Mouse (Mus musculus) stomach, embryonic 15.5 days (tissue): ENCODE measurements at regions not wholly inside any gene's neighbourhood (a gene's known extent, or its start where the extent isn't known, plus 50 kb on each side); places are given as distances from the start of the nearest gene placed in this dataset.

Experiments used
- ATAC-seq: fragments of 200-750 bp; cut with Nextera tagmentation; 2 replicates; pipeline ENCODE4 v1.8.0; 2017; ENCODE audit warnings: low read depth, moderate number of reproducible peaks, moderate TSS enrichment; ENCODE audit not compliant: insufficient read depth, low FRiP score
- H3K27ac ChIP-seq: fragments of 300-500 bp; sonication (generic); 2 replicates; pipeline ENCODE4 v1.5.1; 2015; ENCODE audit warnings: mild to moderate bottlenecking, inconsistent platforms
- H3K27me3 ChIP-seq: fragments of 300-500 bp; sonication (generic); replicated peaks from 2 replicates; pipeline ENCODE4 v1.6.1; 2015; ENCODE audit warnings: inconsistent platforms
- H3K36me3 ChIP-seq: fragments of 300-500 bp; sonication (generic); 2 replicates; pipeline ENCODE4 v1.6.1; 2015; ENCODE audit warnings: inconsistent platforms
- H3K4me1 ChIP-seq: fragments of 300-500 bp; sonication (generic); 2 replicates; pipeline ENCODE4 v1.6.1; 2015; ENCODE audit warnings: inconsistent platforms
- H3K4me2 ChIP-seq: fragments of 300-500 bp; sonication (generic); 2 replicates; pipeline ENCODE4 v1.6.1; 2015; ENCODE audit warnings: mild to moderate bottlenecking, inconsistent platforms
- H3K4me3 ChIP-seq: fragments of 300-500 bp; sonication (generic); replicated peaks from 2 replicates; pipeline ENCODE4 v1.5.1; 2015; ENCODE audit warnings: inconsistent platforms
- H3K9ac ChIP-seq: fragments of 300-500 bp; sonication (generic); 2 replicates; pipeline ENCODE4 v1.6.1; 2015; ENCODE audit warnings: inconsistent platforms
- H3K9me3 ChIP-seq: fragments of 300-500 bp; sonication (generic); 2 replicates; pipeline ENCODE4 v1.6.1; 2016; ENCODE audit warnings: inconsistent platforms
- WGBS: fragments of 180-500 bp; shearing (Covaris S2); methylation state at CpG from one replicate; pipeline ENCODE4 v1.1.7; 2015; 5-methylcytosine and 5-hydroxymethylcytosine counted together

- no peak overlapping the region for H3K27ac ChIP-seq
- ATAC-seq: no peak
- no peak overlapping the region for H3K4me3 ChIP-seq
- no peak overlapping the region for H3K9ac ChIP-seq
- H3K36me3 ChIP-seq: no peaks in the 10 kb centered on the region
- H3K9me3 ChIP-seq: no peaks in the 10 kb centered on the region
- no peak overlapping the region for H3K4me2 ChIP-seq
- no peaks in the 10 kb centered on the region for H3K4me1 ChIP-seq
- H3K27me3 ChIP-seq: no peaks in the 10 kb centered on the region
- 83% methylated on average over 1 of the region's 1 CpGs for WGBS
Observed at GRCm38 (mm10) chr7:78123386-78123785, 614.4 kb downstream of the Ntrk3 start.

- Histone ChIP-seq H3K36me3 (no peaks in the 10 kb centered on the region), H3K4me1 (no peaks in the 10 kb centered on the region), H3K9ac (no peak overlapping the region), H3K27ac (no peak overlapping the region), H3K4me3 (no peak overlapping the region), H3K9me3 (no peaks in the 10 kb centered on the region), H3K4me2 (no peak overlapping the region), H3K27me3 (no peaks in the 10 kb centered on the region)
- 37% methylated on average over 5 of the region's 5 CpGs for WGBS
- no peak for ATAC-seq
Observed at GRCm38 (mm10) chr7:78121151-78121486, 616.7 kb downstream of the Ntrk3 start.

GRCm38 (mm10) chr7:78120462-78121150, 617.2 kb downstream of the Ntrk3 start:
- no peaks in the 10 kb centered on the region for H3K9me3 ChIP-seq
- H3K27ac ChIP-seq: no peak overlapping the region
- H3K27me3 ChIP-seq: no peaks in the 10 kb centered on the region
- no peak overlapping the region for H3K4me3 ChIP-seq
- H3K4me1 ChIP-seq: no peaks in the 10 kb centered on the region
- no peak overlapping the region for H3K4me2 ChIP-seq
- no peak for ATAC-seq
- no peaks in the 10 kb centered on the region for H3K36me3 ChIP-seq
- H3K9ac ChIP-seq: no peak overlapping the region
- WGBS: 44% methylated on average over 5 of the region's 5 CpGs

- H3K27ac ChIP-seq: no peak overlapping the region
- H3K9ac ChIP-seq: no peak overlapping the region
- WGBS: 66% methylated on average over 1 of the region's 1 CpGs
- H3K4me2 ChIP-seq: no peak overlapping the region
- no peak for ATAC-seq
- no peak overlapping the region for H3K4me3 ChIP-seq
- H3K9me3 ChIP-seq: no peaks in the 10 kb centered on the region
- H3K27me3 ChIP-seq: no peaks in the 10 kb centered on the region
- H3K4me1 ChIP-seq: no peaks in the 10 kb centered on the region
- no peaks in the 10 kb centered on the region for H3K36me3 ChIP-seq
Observed at GRCm38 (mm10) chr7:78119809-78120208, 618.0 kb downstream of the Ntrk3 start.

GRCm38 (mm10) chr7:78111291-78111690, 626.5 kb downstream of the Ntrk3 start:
- H3K36me3 ChIP-seq: no peaks in the 10 kb centered on the region
- WGBS: 85% methylated on average over 6 of the region's 6 CpGs
- no peak overlapping the region for H3K9ac ChIP-seq
- no peak for ATAC-seq
- no peak overlapping the region for H3K4me3 ChIP-seq
- H3K4me1 ChIP-seq: no peaks in the 10 kb centered on the region
- no peaks in the 10 kb centered on the region for H3K27me3 ChIP-seq
- no peak overlapping the region for H3K4me2 ChIP-seq
- H3K9me3 ChIP-seq: no peaks in the 10 kb centered on the region
- no peak overlapping the region for H3K27ac ChIP-seq

GRCm38 (mm10) chr7:78103536-78104279, 634.1 kb downstream of the Ntrk3 start:
- H3K9ac ChIP-seq: no peak overlapping the region
- no peaks in the 10 kb centered on the region for H3K9me3 ChIP-seq
- no peaks in the 10 kb centered on the region for H3K27me3 ChIP-seq
- H3K4me1 ChIP-seq: no peaks in the 10 kb centered on the region
- 63% methylated on average over 2 of the region's 2 CpGs for WGBS
- no peaks in the 10 kb centered on the region for H3K36me3 ChIP-seq
- H3K27ac ChIP-seq: no peak overlapping the region
- H3K4me3 ChIP-seq: no peak overlapping the region
- H3K4me2 ChIP-seq: no peak overlapping the region
- ATAC-seq: no peak

- Histone ChIP-seq H3K4me1 (no peaks in the 10 kb centered on the region), H3K27ac (no peak overlapping the region), H3K36me3 (no peaks in the 10 kb centered on the region), H3K4me3 (no peak overlapping the region), H3K9me3 (no peaks in the 10 kb centered on the region), H3K4me2 (no peak overlapping the region), H3K9ac (no peak overlapping the region), H3K27me3 (no peaks in the 10 kb centered on the region)
- no peak for ATAC-seq
- 85% methylated on average over 3 of the region's 3 CpGs for WGBS
Observed at GRCm38 (mm10) chr7:78102396-78102795, 635.4 kb downstream of the Ntrk3 start.

- no peaks in the 10 kb centered on the region for H3K9me3 ChIP-seq
- ATAC-seq: no peak
- no peak overlapping the region for H3K4me3 ChIP-seq
- H3K27ac ChIP-seq: no peak overlapping the region
- H3K4me2 ChIP-seq: no peak overlapping the region
- no peaks in the 10 kb centered on the region for H3K36me3 ChIP-seq
- H3K9ac ChIP-seq: no peak overlapping the region
- H3K4me1 ChIP-seq: peaks cover 8% of the 10 kb centered on the region; the same call in 1 of the 2 replicates
- H3K27me3 ChIP-seq: no peaks in the 10 kb centered on the region
- 32% methylated on average over 4 of the region's 4 CpGs for WGBS
Observed at GRCm38 (mm10) chr7:78086566-78087008, 651.2 kb downstream of the Ntrk3 start.

GRCm38 (mm10) chr7:78085783-78086565, 651.8 kb downstream of the Ntrk3 start:
- H3K27ac ChIP-seq: no peak overlapping the region
- peaks cover 8% of the 10 kb centered on the region; the same call in 1 of the 2 replicates for H3K4me1 ChIP-seq
- no peaks in the 10 kb centered on the region for H3K9me3 ChIP-seq
- no peak overlapping the region for H3K9ac ChIP-seq
- ATAC-seq: no peak
- H3K27me3 ChIP-seq: no peaks in the 10 kb centered on the region
- no peaks in the 10 kb centered on the region for H3K36me3 ChIP-seq
- 19% methylated on average over 11 of the region's 11 CpGs for WGBS
- no peak overlapping the region for H3K4me2 ChIP-seq
- no peak overlapping the region for H3K4me3 ChIP-seq

- H3K4me1 ChIP-seq: no peaks in the 10 kb centered on the region
- ATAC-seq: no peak
- no peak overlapping the region for H3K4me3 ChIP-seq
- H3K4me2 ChIP-seq: no peak overlapping the region
- H3K9ac ChIP-seq: no peak overlapping the region
- no peaks in the 10 kb centered on the region for H3K27me3 ChIP-seq
- H3K36me3 ChIP-seq: no peaks in the 10 kb centered on the region
- WGBS: 36% methylated on average over 1 of the region's 1 CpGs
- no peaks in the 10 kb centered on the region for H3K9me3 ChIP-seq
- no peak overlapping the region for H3K27ac ChIP-seq
Observed at GRCm38 (mm10) chr7:78079708-78080107, 658.1 kb downstream of the Ntrk3 start.

- no peak overlapping the region for H3K27ac ChIP-seq
- no peaks in the 10 kb centered on the region for H3K9me3 ChIP-seq
- no peaks in the 10 kb centered on the region for H3K27me3 ChIP-seq
- no peak overlapping the region for H3K4me2 ChIP-seq
- 83% methylated on average over 7 of the region's 7 CpGs for WGBS
- H3K36me3 ChIP-seq: no peaks in the 10 kb centered on the region
- no peak for ATAC-seq
- no peak overlapping the region for H3K9ac ChIP-seq
- no peak overlapping the region for H3K4me3 ChIP-seq
- H3K4me1 ChIP-seq: no peaks in the 10 kb centered on the region
Observed at GRCm38 (mm10) chr7:78071131-78071530, 666.7 kb downstream of the Ntrk3 start.

- H3K9ac ChIP-seq: no peak overlapping the region
- no peak overlapping the region for H3K27ac ChIP-seq
- H3K27me3 ChIP-seq: no peaks in the 10 kb centered on the region
- H3K9me3 ChIP-seq: no peaks in the 10 kb centered on the region
- H3K4me2 ChIP-seq: no peak overlapping the region
- no peaks in the 10 kb centered on the region for H3K4me1 ChIP-seq
- WGBS: 68% methylated on average over 1 of the region's 1 CpGs
- ATAC-seq: no peak
- H3K4me3 ChIP-seq: no peak overlapping the region
- no peaks in the 10 kb centered on the region for H3K36me3 ChIP-seq
Observed at GRCm38 (mm10) chr7:78061631-78062030, 676.2 kb downstream of the Ntrk3 start.
